Mouse (Mus musculus): ENCODE results near the gene Tpm4. TPM values are rescaled to one million over a fixed set of nuclear protein-coding genes. Genes with fewer than 3 reads are reported as not detected.
"Not testable (repeated sequence)": the region's sequence is repeated elsewhere in the genome, so short reads cannot be mapped to it uniquely, and the experiment has no call there.

The Tpm4 gene
- 305 and 318 TPM in 2 replicates for polyA plus RNA-seq (2014; fragmentation: Nextera tagmentation; extraction: Ambion mirVana)

GRCm38 (mm10) chr8:72134756-72135445, at the start of gene Tpm4:
Gene Tpm4, plus strand, starts transcription at chr8:72134975.
- H3K9ac ChIP-seq (ENCODE audit: low read length) = peak within 1 kb of the TSS; percentile 100
- H3K4me3 ChIP-seq (ENCODE audit: control insufficient read depth in 1 of 2, insufficient read depth in 1 of 2, low read depth in 1 of 2, low read length in 2 of 2) = peak within 1 kb of the TSS; percentile 94 to 97
- H3K36me3 ChIP-seq (ENCODE audit: control insufficient read depth, insufficient read depth, low read length) = peaks cover 21% of the 10 kb centered on the region
- H3K4me2 ChIP-seq (ENCODE audit: low read length) = peak within 1 kb of the TSS; percentile 80
- no peaks in the 10 kb centered on the region for H3K9me3 ChIP-seq (ENCODE audit: control insufficient read depth, low read length)
- ATAC-seq (ENCODE audit: insufficient number of reproducible peaks, insufficient read depth, low FRiP score, low read depth) = peak; percentile 85
- H3K4me1 ChIP-seq (ENCODE audit: control insufficient read depth in 2 of 2, insufficient read depth in 2 of 2, low read length in 2 of 2) = peaks cover 19 to 37% of the 10 kb centered on the region in 2 experiments
- no peaks in the 10 kb centered on the region for H3K27me3 ChIP-seq (ENCODE audit: control insufficient read depth, insufficient read depth, low read length)
- peak within 1 kb of the TSS; percentile 95 to 96 for H3K27ac ChIP-seq (replicated peaks in 1 of 2; ENCODE audit: control insufficient read depth in 1 of 2, insufficient read depth in 1 of 2, low read depth in 2 of 2, low read length in 2 of 2)
- WGBS = 1% methylated on average over 46 of the region's 49 CpGs

- 83% methylated on average over 3 of the region's 3 CpGs for WGBS
- H3K4me3 ChIP-seq (ENCODE audit: control insufficient read depth in 1 of 2, insufficient read depth in 1 of 2, low read depth in 1 of 2, low read length in 2 of 2); ATAC-seq (ENCODE audit: insufficient number of reproducible peaks, insufficient read depth, low FRiP score, low read depth): not testable (repeated sequence)
These were observed 47.2 kb upstream of the Tpm4 start for GRCm38 (mm10) chr8:72087611-72088010.

GRCm38 (mm10) chr8:72096721-72097120, 38.1 kb upstream of the Tpm4 start:
- not testable (repeated sequence) for H3K27ac ChIP-seq (replicated peaks in 1 of 2; ENCODE audit: control insufficient read depth in 1 of 2, insufficient read depth in 1 of 2, low read depth in 2 of 2, low read length in 2 of 2); H3K9ac ChIP-seq (ENCODE audit: low read length); H3K4me1 ChIP-seq (ENCODE audit: control insufficient read depth in 2 of 2, insufficient read depth in 2 of 2, low read length in 2 of 2); H3K9me3 ChIP-seq (ENCODE audit: control insufficient read depth, low read length); H3K4me3 ChIP-seq (ENCODE audit: control insufficient read depth in 1 of 2, insufficient read depth in 1 of 2, low read depth in 1 of 2, low read length in 2 of 2); H3K36me3 ChIP-seq (ENCODE audit: control insufficient read depth, insufficient read depth, low read length); H3K27me3 ChIP-seq (ENCODE audit: control insufficient read depth, insufficient read depth, low read length); ATAC-seq (ENCODE audit: insufficient number of reproducible peaks, insufficient read depth, low FRiP score, low read depth); H3K4me2 ChIP-seq (ENCODE audit: low read length)

More at GRCm38 (mm10) chr8:72087611-72088010, 47.2 kb upstream of the Tpm4 start:
- not testable (repeated sequence) for H3K36me3 ChIP-seq (ENCODE audit: control insufficient read depth, insufficient read depth, low read length); H3K27ac ChIP-seq (replicated peaks in 1 of 2; ENCODE audit: control insufficient read depth in 1 of 2, insufficient read depth in 1 of 2, low read depth in 2 of 2, low read length in 2 of 2); H3K9me3 ChIP-seq (ENCODE audit: control insufficient read depth, low read length); H3K4me2 ChIP-seq (ENCODE audit: low read length); H3K9ac ChIP-seq (ENCODE audit: low read length); H3K4me1 ChIP-seq (ENCODE audit: control insufficient read depth in 2 of 2, insufficient read depth in 2 of 2, low read length in 2 of 2); H3K27me3 ChIP-seq (ENCODE audit: control insufficient read depth, insufficient read depth, low read length)

GRCm38 (mm10) chr8:72099377-72100103, 35.2 kb upstream of the Tpm4 start:
- H3K27ac ChIP-seq (replicated peaks in 1 of 2; ENCODE audit: control insufficient read depth in 1 of 2, insufficient read depth in 1 of 2, low read depth in 2 of 2, low read length in 2 of 2); H3K9ac ChIP-seq (ENCODE audit: low read length); H3K4me2 ChIP-seq (ENCODE audit: low read length); H3K27me3 ChIP-seq (ENCODE audit: control insufficient read depth, insufficient read depth, low read length); H3K36me3 ChIP-seq (ENCODE audit: control insufficient read depth, insufficient read depth, low read length); H3K4me3 ChIP-seq (ENCODE audit: control insufficient read depth in 1 of 2, insufficient read depth in 1 of 2, low read depth in 1 of 2, low read length in 2 of 2); H3K4me1 ChIP-seq (ENCODE audit: control insufficient read depth in 2 of 2, insufficient read depth in 2 of 2, low read length in 2 of 2); H3K9me3 ChIP-seq (ENCODE audit: control insufficient read depth, low read length); ATAC-seq (ENCODE audit: insufficient number of reproducible peaks, insufficient read depth, low FRiP score, low read depth): not testable (repeated sequence)
- WGBS = 39% methylated on average over 6 of the region's 7 CpGs

GRCm38 (mm10) chr8:72105165-72105564, 29.6 kb upstream of the Tpm4 start:
- Histone ChIP-seq H3K4me2 (ENCODE audit: low read length) (no peak overlapping the region), H3K9me3 (ENCODE audit: control insufficient read depth, low read length) (peaks cover 3% of the 10 kb centered on the region), H3K27me3 (ENCODE audit: control insufficient read depth, insufficient read depth, low read length) (no peaks in the 10 kb centered on the region), H3K4me3 (ENCODE audit: control insufficient read depth in 1 of 2, insufficient read depth in 1 of 2, low read depth in 1 of 2, low read length in 2 of 2) (no peak overlapping the region), H3K9ac (ENCODE audit: low read length) (no peak overlapping the region), H3K4me1 (ENCODE audit: control insufficient read depth in 2 of 2, insufficient read depth in 2 of 2, low read length in 2 of 2) (no peaks in the 10 kb centered on the region), H3K36me3 (ENCODE audit: control insufficient read depth, insufficient read depth, low read length) (no peaks in the 10 kb centered on the region), H3K27ac (replicated peaks in 1 of 2; ENCODE audit: control insufficient read depth in 1 of 2, insufficient read depth in 1 of 2, low read depth in 2 of 2, low read length in 2 of 2) (no peak overlapping the region)
- 15% methylated on average over 4 of the region's 4 CpGs for WGBS
- ATAC-seq (ENCODE audit: insufficient number of reproducible peaks, insufficient read depth, low FRiP score, low read depth) = no peak

GRCm38 (mm10) chr8:72106740-72107139, 28.0 kb upstream of the Tpm4 start, which contains the start of gene Olfr374:
Gene Olfr374, plus strand, starts transcription at chr8:72107040.
- no peak for ATAC-seq (ENCODE audit: insufficient number of reproducible peaks, insufficient read depth, low FRiP score, low read depth)

GRCm38 (mm10) chr8:72110876-72111275, 23.9 kb upstream of the Tpm4 start:
- ATAC-seq (ENCODE audit: insufficient number of reproducible peaks, insufficient read depth, low FRiP score, low read depth) = no peak
- 64% methylated on average over 6 of the region's 6 CpGs for WGBS
- Histone ChIP-seq H3K9ac (ENCODE audit: low read length) (no peak overlapping the region), H3K4me1 (ENCODE audit: control insufficient read depth in 2 of 2, insufficient read depth in 2 of 2, low read length in 2 of 2) (no peaks in the 10 kb centered on the region), H3K36me3 (ENCODE audit: control insufficient read depth, insufficient read depth, low read length) (no peaks in the 10 kb centered on the region), H3K4me2 (ENCODE audit: low read length) (no peak overlapping the region), H3K4me3 (ENCODE audit: control insufficient read depth in 1 of 2, insufficient read depth in 1 of 2, low read depth in 1 of 2, low read length in 2 of 2) (no peak overlapping the region), H3K9me3 (ENCODE audit: control insufficient read depth, low read length) (0 out of 2 replicates have a peak, but pooled peaks cover 3% of the 10 kb centered on the region), H3K27ac (replicated peaks in 1 of 2; ENCODE audit: control insufficient read depth in 1 of 2, insufficient read depth in 1 of 2, low read depth in 2 of 2, low read length in 2 of 2) (no peak overlapping the region), H3K27me3 (ENCODE audit: control insufficient read depth, insufficient read depth, low read length) (no peaks in the 10 kb centered on the region)

More at GRCm38 (mm10) chr8:72106740-72107139, 28.0 kb upstream of the Tpm4 start, which contains the start of gene Olfr374:
- 82% methylated on average over 3 of the region's 3 CpGs for WGBS
- Histone ChIP-seq H3K4me2 (ENCODE audit: low read length) (no peak within 1 kb of the TSS), H3K27ac (replicated peaks in 1 of 2; ENCODE audit: control insufficient read depth in 1 of 2, insufficient read depth in 1 of 2, low read depth in 2 of 2, low read length in 2 of 2) (no peak within 1 kb of the TSS), H3K27me3 (ENCODE audit: control insufficient read depth, insufficient read depth, low read length) (no peaks in the 10 kb centered on the region), H3K4me1 (ENCODE audit: control insufficient read depth in 2 of 2, insufficient read depth in 2 of 2, low read length in 2 of 2) (no peaks in the 10 kb centered on the region), H3K9ac (ENCODE audit: low read length) (no peak within 1 kb of the TSS), H3K36me3 (ENCODE audit: control insufficient read depth, insufficient read depth, low read length) (no peaks in the 10 kb centered on the region), H3K4me3 (ENCODE audit: control insufficient read depth in 1 of 2, insufficient read depth in 1 of 2, low read depth in 1 of 2, low read length in 2 of 2) (no peak within 1 kb of the TSS), H3K9me3 (ENCODE audit: control insufficient read depth, low read length) (peaks cover 3% of the 10 kb centered on the region)
